Comparison of ENCODE assay signal across 8 mouse cellular contexts in the genomic region with DNA sequence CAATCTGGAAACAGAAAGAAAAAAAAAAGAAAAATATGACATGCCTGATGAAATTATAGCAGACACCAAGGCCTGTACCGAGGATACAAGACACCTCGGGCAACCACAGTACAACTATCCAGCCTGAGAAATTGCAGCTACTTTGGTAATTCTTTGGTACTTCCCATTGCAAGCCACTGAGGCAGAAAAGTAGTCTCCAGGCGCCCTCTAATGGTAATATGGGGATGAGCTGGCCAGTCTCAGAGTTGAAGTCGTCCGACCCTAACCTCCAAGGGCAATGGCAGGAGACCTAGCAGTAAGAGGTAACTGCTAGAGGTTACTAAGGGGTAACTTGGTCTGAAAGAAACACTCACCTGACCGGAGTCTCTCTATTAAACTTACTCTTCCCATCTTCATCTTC. TPM values are rescaled to one million over a fixed set of nuclear protein-coding genes. Genes with fewer than 3 reads are reported as not detected.
DNase-seq lines count a peak whose midpoint lies in the region; ATAC-seq and TF ChIP-seq lines count a peak whose summit lies in the region.

No protein-coding gene starts in this region.

- no peaks in the 10 kb centered on the region for H3K9me3 ChIP-seq in MEL (replicated peaks; ENCODE audit: insufficient read depth, low read length)
- no peaks in the 10 kb centered on the region for H3K9me3 ChIP-seq in heart, postnatal 0 days (replicated peaks; ENCODE audit: control insufficient read depth, low read length)

- no peak overlapping the region for H3K4me3 ChIP-seq in MEL (ENCODE audit: control insufficient read depth in 1 of 2, insufficient read depth in 1 of 2, low read depth in 2 of 2, low read length in 2 of 2)
- H3K4me3 ChIP-seq in heart, postnatal 0 days (ENCODE audit: low read depth, low read length): no peak overlapping the region

- H3K4me1 ChIP-seq in MEL (ENCODE audit: control insufficient read depth in 1 of 2, insufficient read depth in 2 of 2, low read length in 2 of 2): peaks cover 0 to 7% of the 10 kb centered on the region in 2 experiments; a peak in 1 of 4 replicates
- H3K4me1 ChIP-seq in heart, postnatal 0 days (ENCODE audit: control insufficient read depth, insufficient read depth): 0 out of 2 replicates have a peak, but pooled peaks cover 9% of the 10 kb centered on the region

- TF ChIP-seq RAD21 in MEL (IDR thresholded peaks at IDR 0.05; ENCODE audit: low read depth, low read length): no peak; the same call in none of the 2 replicates

- DNase-seq in left cerebral cortex, adult 11 months (ENCODE audit: low spot score): peak; percentile 70
- no peak for DNase-seq in left cerebral cortex, postnatal 36 days (ENCODE audit: low spot score in 2 of 2)
- peak; percentile 86 for DNase-seq in MEL (ENCODE audit: low read depth, low spot score)
- peak; percentile 86 for DNase-seq in cerebellum, adult 9-10 months
- DNase-seq in heart, postnatal 0 days (ENCODE audit: low spot score): peak; percentile 79
- peak; percentile 72 to 74 for DNase-seq in layer of hippocampus, postnatal 10 days (ENCODE audit: low spot score in 2 of 2)
- peak; percentile 80 for DNase-seq in mesoderm, embryonic 11.5 days (ENCODE audit: low read depth, low spot score)
- DNase-seq in urinary bladder, postnatal 4 days (ENCODE audit: low spot score in 2 of 2): no peak

- no peak for TF ChIP-seq POLR2A in MEL (IDR thresholded peaks at IDR 0.05; ENCODE audit: control insufficient read depth in 1 of 2, insufficient read depth in 1 of 2, low read depth in 1 of 2, low read length in 2 of 2, poor library complexity in 1 of 2)

- WGBS in heart, postnatal 0 days: 4% methylated on average over 6 of the region's 6 CpGs

- peaks cover 3 to 5% of the 10 kb centered on the region in 2 experiments; a peak in 1 of 4 replicates for H3K27me3 ChIP-seq in MEL (ENCODE audit: control insufficient read depth in 1 of 2, insufficient read depth in 2 of 2, low read length in 2 of 2)
- no peaks in the 10 kb centered on the region for H3K27me3 ChIP-seq in heart, postnatal 0 days (ENCODE audit: control insufficient read depth, insufficient read depth, low read length)

- no peak overlapping the region for H3K4me2 ChIP-seq in heart, postnatal 0 days (ENCODE audit: low read depth, low read length)

- 0 out of 2 replicates have a peak overlapping the region, but pooled peaks have one; percentile 20 for H3K9ac ChIP-seq in MEL (ENCODE audit: control insufficient read depth, low read depth, low read length, poor library complexity, severe bottlenecking)
- H3K9ac ChIP-seq in heart, postnatal 0 days (replicated peaks; ENCODE audit: low read depth, low read length): no peak overlapping the region

- H3K27ac ChIP-seq in MEL (ENCODE audit: control insufficient read depth, low read depth, low read length): no peak overlapping the region
- no peak overlapping the region for H3K27ac ChIP-seq in heart, postnatal 0 days (ENCODE audit: low read depth)

- intact Hi-C loops in left cerebral cortex, postnatal 36 days (cut with DNase I): loop anchor here (1.0 to 10.0 kb wide), 3 partner anchors 28 to 226 kb away; partner anchors contain the start of genes Lmf1, Narfl and Sox8

- ATAC-seq in heart, postnatal 0 days (ENCODE audit: insufficient read depth, low read depth): peak; percentile 34

- H3K36me3 ChIP-seq in MEL (ENCODE audit: control insufficient read depth in 1 of 2, insufficient read depth in 2 of 2, low read length in 2 of 2): peaks cover 0 to 4% of the 10 kb centered on the region in 2 experiments; a peak in 1 of 4 replicates
- no peaks in the 10 kb centered on the region for H3K36me3 ChIP-seq in heart, postnatal 0 days (replicated peaks; ENCODE audit: control insufficient read depth, insufficient read depth, low read length)

- peak in 2 of 3 experiments; percentile 85 to 89 for TF ChIP-seq CTCF in MEL (IDR thresholded peaks at IDR 0.05 in 2 of 3, conservative IDR thresholded peaks at IDR 0.05 in 1 of 3; ENCODE audit: control insufficient read depth in 1 of 3, insufficient read depth in 1 of 3, low read depth in 2 of 3, low read length in 3 of 3, poor library complexity in 1 of 3, severe bottlenecking in 1 of 3)
- TF ChIP-seq CTCF in heart, postnatal 0 days (IDR thresholded peaks at IDR 0.05; ENCODE audit: low read depth): peak; percentile 81

- no peak for TF ChIP-seq EP300 in MEL (IDR thresholded peaks at IDR 0.05; ENCODE audit: low read depth in 1 of 2, low read length in 2 of 2)
- TF ChIP-seq EP300 in heart, postnatal 0 days (IDR thresholded peaks at IDR 0.05; ENCODE audit: low read depth): no peak

- peaks cover 8% of the 10 kb centered on the region for H3K79me2 ChIP-seq in MEL (ENCODE audit: control insufficient read depth, insufficient read depth, low read length, poor library complexity)

TF ChIP-seq in MEL, 35 proteins besides CTCF, POLR2A, EP300 and RAD21 (continues in another document):
- no peak for TF ChIP-seq TAL1 (IDR thresholded peaks at IDR 0.05; ENCODE audit: low read length)
- 0 out of 2 replicates have a peak, but pooled peaks have one; percentile 22 for TF ChIP-seq NRF1 (IDR thresholded peaks at IDR 0.05; ENCODE audit: insufficient read depth, low read depth, low read length, poor library complexity, severe bottlenecking)
- no peak for TF ChIP-seq MAFK (IDR thresholded peaks at IDR 0.05; ENCODE audit: borderline replicate concordance, low read depth, low read length)
- TF ChIP-seq ZMIZ1 (IDR thresholded peaks at IDR 0.05; ENCODE audit: low read depth, low read length): no peak
- TF ChIP-seq SIN3A (IDR thresholded peaks at IDR 0.05; ENCODE audit: low read length): peak; percentile 75; the same call in 1 of the 2 replicates
- no peak for TF ChIP-seq CHD2 (IDR thresholded peaks at IDR 0.05; ENCODE audit: low read length)
- TF ChIP-seq E2F4 (IDR thresholded peaks at IDR 0.05; ENCODE audit: borderline replicate concordance, low read depth, low read length): no peak
- no peak for TF ChIP-seq MYC (IDR thresholded peaks at IDR 0.05; ENCODE audit: low read depth, low read length)
- TF ChIP-seq GATA1 (IDR thresholded peaks at IDR 0.05; ENCODE audit: low read depth, low read length): no peak
- no peak for TF ChIP-seq MYB (IDR thresholded peaks at IDR 0.05; ENCODE audit: low read depth, low read length)
- TF ChIP-seq MAZ (IDR thresholded peaks at IDR 0.05; ENCODE audit: low read depth, low read length): no peak; the same call in 1 of the 2 replicates
- peak; percentile 63 for TF ChIP-seq HCFC1 (IDR thresholded peaks at IDR 0.05; ENCODE audit: low read depth, low read length)
- peak; percentile 67 for TF ChIP-seq ELF1 (IDR thresholded peaks at IDR 0.05; ENCODE audit: low read depth, low read length)
- no peak for TF ChIP-seq ZKSCAN1 (IDR thresholded peaks at IDR 0.05; ENCODE audit: low read depth, low read length)
- no peak for TF ChIP-seq UBTF (IDR thresholded peaks at IDR 0.05; ENCODE audit: borderline replicate concordance, insufficient read depth, low read depth, low read length)
- no peak for TF ChIP-seq MEF2A (IDR thresholded peaks at IDR 0.05; ENCODE audit: extremely low read depth, insufficient replicate concordance, low read depth, low read length, poor library complexity, severe bottlenecking)

RNA-seq across cellular contexts. Expression of gene Metrn, which starts 4.1 kb away (rescaled TPM):
- 10 to 100 TPM; 80.7 to 96.2 TPM for total RNA-seq in left cerebral cortex, postnatal 36 days (2021)
- total RNA-seq in MEL (2012; rRNA removed): 95.7 and 104 TPM in 2 replicates
- 100 to 1,000 TPM in 1 of 2 experiments, not detected in 1; 116 TPM for polyA plus RNA-seq in MEL (2012; ENCODE audit: insufficient read depth in 1 of 2, insufficient read length in 2 of 2, low read depth in 1 of 2, low replicate concordance in 2 of 2, missing spikeins in 1 of 2)
- 38.5 and 75.3 TPM in 2 replicates for total RNA-seq in heart, postnatal 0 days (2014; rRNA removed; ENCODE audit: low replicate concordance)
- 18.2 and 21.0 TPM in 2 replicates for polyA plus RNA-seq in heart, postnatal 0 days (2015; fragmentation: Nextera tagmentation; extraction: Ambion mirVana)
- total RNA-seq in layer of hippocampus, postnatal 10 days (2021): 10 to 100 TPM; 51.2 to 65.8 TPM

RNA-seq across cellular contexts. Expression of gene AC134908.4, which starts 5.6 kb away (rescaled TPM):
- total RNA-seq in left cerebral cortex, postnatal 36 days (2021): under 1 TPM in 1 of 2 experiments, not detected in 1; 0.52 TPM
- total RNA-seq in MEL (2012; rRNA removed): 0.92 TPM in 1 of 2 replicates, not detected in the other
- not detected for polyA plus RNA-seq in MEL (2012; ENCODE audit: insufficient read depth in 1 of 2, insufficient read length in 2 of 2, low read depth in 1 of 2, low replicate concordance in 2 of 2, missing spikeins in 1 of 2)
- total RNA-seq in heart, postnatal 0 days (2014; rRNA removed; ENCODE audit: low replicate concordance): not detected in 2 replicates
- polyA plus RNA-seq in heart, postnatal 0 days (2015; fragmentation: Nextera tagmentation; extraction: Ambion mirVana): 0.66 TPM in 1 of 2 replicates, not detected in the other
- total RNA-seq in layer of hippocampus, postnatal 10 days (2021): not detected

RNA-seq across cellular contexts. Expression of gene Fbxl16, which starts 7.9 kb away (rescaled TPM):
- total RNA-seq in left cerebral cortex, postnatal 36 days (2021): 100 to 1,000 TPM; 668 to 710 TPM
- total RNA-seq in MEL (2012; rRNA removed): not detected in 2 replicates
- polyA plus RNA-seq in MEL (2012; ENCODE audit: insufficient read depth in 1 of 2, insufficient read length in 2 of 2, low read depth in 1 of 2, low replicate concordance in 2 of 2, missing spikeins in 1 of 2): under 1 TPM in 1 of 2 experiments, not detected in 1; 0.11 TPM
- 2.1 TPM in 1 of 2 replicates, not detected in the other for total RNA-seq in heart, postnatal 0 days (2014; rRNA removed; ENCODE audit: low replicate concordance)
- polyA plus RNA-seq in heart, postnatal 0 days (2015; fragmentation: Nextera tagmentation; extraction: Ambion mirVana): 0.25 and 0.48 TPM in 2 replicates
- total RNA-seq in layer of hippocampus, postnatal 10 days (2021): 100 to 1,000 TPM; 272 to 292 TPM

RNA-seq across cellular contexts. Expression of gene Fam173a, which starts 8.3 kb away (rescaled TPM):
- total RNA-seq in left cerebral cortex, postnatal 36 days (2021): 10 to 100 TPM; 81.2 to 81.7 TPM
- 35.3 and 39.0 TPM in 2 replicates for total RNA-seq in MEL (2012; rRNA removed)
- 10 to 100 TPM in 1 of 2 experiments, not detected in 1; 36.6 TPM for polyA plus RNA-seq in MEL (2012; ENCODE audit: insufficient read depth in 1 of 2, insufficient read length in 2 of 2, low read depth in 1 of 2, low replicate concordance in 2 of 2, missing spikeins in 1 of 2)
- 32.0 and 32.5 TPM in 2 replicates for total RNA-seq in heart, postnatal 0 days (2014; rRNA removed; ENCODE audit: low replicate concordance)
- 55.6 and 63.1 TPM in 2 replicates for polyA plus RNA-seq in heart, postnatal 0 days (2015; fragmentation: Nextera tagmentation; extraction: Ambion mirVana)
- total RNA-seq in layer of hippocampus, postnatal 10 days (2021): 10 to 100 TPM; 69.2 to 80.1 TPM

RNA-seq across cellular contexts. Expression of gene Ccdc78, which starts 14.6 kb away (rescaled TPM):
- not detected for total RNA-seq in left cerebral cortex, postnatal 36 days (2021)
- 0.08 TPM in 1 of 2 replicates, not detected in the other for total RNA-seq in MEL (2012; rRNA removed)
- under 1 TPM in 1 of 2 experiments, not detected in 1; 0.85 TPM for polyA plus RNA-seq in MEL (2012; ENCODE audit: insufficient read depth in 1 of 2, insufficient read length in 2 of 2, low read depth in 1 of 2, low replicate concordance in 2 of 2, missing spikeins in 1 of 2)
- not detected in 2 replicates for total RNA-seq in heart, postnatal 0 days (2014; rRNA removed; ENCODE audit: low replicate concordance)
- 0.12 and 0.55 TPM in 2 replicates for polyA plus RNA-seq in heart, postnatal 0 days (2015; fragmentation: Nextera tagmentation; extraction: Ambion mirVana)
- under 1 TPM; 0.23 to 0.33 TPM for total RNA-seq in layer of hippocampus, postnatal 10 days (2021)

Comparison
In these comparisons a context has a peak if more than half of its experiments do, and no peak if none do; other contexts are left out.
1. DNase-seq: peak in left cerebral cortex, adult 11 months (single experiment), MEL (single experiment), cerebellum, adult 9-10 months (single experiment), heart, postnatal 0 days (single experiment), layer of hippocampus, postnatal 10 days (2 of 2) and mesoderm, embryonic 11.5 days (single experiment); none in left cerebral cortex, postnatal 36 days (0 of 2) and urinary bladder, postnatal 4 days (0 of 2).
2. RNA of gene Fbxl16, which starts 7.9 kb away (total RNA-seq): 668 to 710 TPM in left cerebral cortex, postnatal 36 days and 272 to 292 TPM in layer of hippocampus, postnatal 10 days; 2.1 TPM in heart, postnatal 0 days and not detected in MEL; every median in the first group is over 10 times any median in the second.